Mouse (Mus musculus) CH12.LX (cell line): ENCODE measurements around the gene Mmgt2. TPM values are rescaled to one million over a fixed set of nuclear protein-coding genes. Genes with fewer than 3 reads are reported as not detected.
A peak's percentile ranks its signal among the peaks of the same experiment; 100 is the strongest.

Experiments used
- DNase-seq: peaks from one replicate; pipeline ENCODE4 v3.0.0-alpha.2; 2013; ENCODE audit errors: extremely low read depth
- H3K27ac ChIP-seq: 2 replicates; pipeline ENCODE4 v1.5.1; 2012; ENCODE audit warnings: low read depth, mild to moderate bottlenecking, control low read depth, moderate library complexity; ENCODE audit not compliant: insufficient read depth
- H3K27me3 ChIP-seq: replicated peaks from 2 replicates; pipeline ENCODE3; 2012; ENCODE audit warnings: inconsistent platforms
- H3K36me3 ChIP-seq, 2 experiments: replicated peaks in 1 of 2; 2 replicates each; pipeline versions ENCODE3 to v1.6.1; 2012; ENCODE audit warnings: inconsistent platforms in 1 of 2, low read length in 1 of 2, mild to moderate bottlenecking in 1 of 2, mixed read lengths in 1 of 2, moderate library complexity in 1 of 2; ENCODE audit not compliant: control insufficient read depth in 1 of 2, insufficient read depth in 1 of 2
- H3K4me1 ChIP-seq, 2 experiments: 2 replicates each; pipeline ENCODE4 v1.6.1; 2012; ENCODE audit warnings: inconsistent platforms in 1 of 2, moderate library complexity in 1 of 2; ENCODE audit not compliant: insufficient read depth in 2 of 2, control insufficient read depth in 1 of 2
- H3K4me2 ChIP-seq: 2 replicates; pipeline ENCODE4 v1.6.1; 2012; ENCODE audit warnings: low read depth, mild to moderate bottlenecking, control low read depth; ENCODE audit not compliant: poor library complexity, insufficient read depth, severe bottlenecking
- H3K4me3 ChIP-seq, 3 experiments: fragments of 150-350 bp in 1 of 3; sonication (generic) in 1 of 3; replicated peaks in 1 of 3; 2 replicates each; pipeline versions ENCODE3 to v1.5.1; 2011 to 2012; ENCODE audit warnings: low read depth in 2 of 3, low read length in 2 of 3, mild to moderate bottlenecking in 2 of 3, moderate library complexity in 2 of 3, control low read depth in 1 of 3, improper control_type of control experiment in 1 of 3, inconsistent platforms in 1 of 3, mixed read lengths in 1 of 3; ENCODE audit not compliant: poor library complexity in 1 of 3
- H3K79me2 ChIP-seq: replicated peaks from 2 replicates; pipeline ENCODE4 v1.6.1; 2012; ENCODE audit warnings: mild to moderate bottlenecking, moderate library complexity; ENCODE audit not compliant: control insufficient read depth, poor library complexity, insufficient read depth, severe bottlenecking; ENCODE audit errors: extremely low read depth
- H3K9ac ChIP-seq: 2 replicates; pipeline ENCODE4 v1.6.1; 2012; ENCODE audit warnings: low read depth, mild to moderate bottlenecking, control low read depth, moderate library complexity; ENCODE audit not compliant: insufficient read depth
- H3K9me3 ChIP-seq: replicated peaks from 2 replicates; pipeline ENCODE3; 2012; ENCODE audit warnings: low read length, inconsistent platforms, mixed read lengths
- BHLHE40 ChIP-seq: IDR thresholded peaks from 2 replicates; pipeline ENCODE4 v1.6.1; 2011; ENCODE audit warnings: mild to moderate bottlenecking, low read depth, low read length, improper control_type of control experiment
- CTCF ChIP-seq, 2 experiments: IDR thresholded peaks in 1 of 2; conservative IDR thresholded peaks in 1 of 2; 2 replicates each; pipeline ENCODE4 v1.5.1; 2011 to 2012; ENCODE audit warnings: low read depth in 2 of 2, low read length in 2 of 2, improper control_type of control experiment in 1 of 2, inconsistent platforms in 1 of 2, mild to moderate bottlenecking in 1 of 2, moderate library complexity in 1 of 2
- E2F4 ChIP-seq: IDR thresholded peaks from 2 replicates; pipeline ENCODE4 v1.6.1; 2011; ENCODE audit warnings: low read depth, low read length, improper control_type of control experiment; ENCODE audit not compliant: insufficient replicate concordance
- ELF1 ChIP-seq: IDR thresholded peaks from 2 replicates; pipeline ENCODE4 v1.6.1; 2014; ENCODE audit warnings: low read depth, mild to moderate bottlenecking, inconsistent platforms, low read length, improper control_type of control experiment
- EP300 ChIP-seq: IDR thresholded peaks from 2 replicates; pipeline ENCODE4 v1.6.1; 2011; ENCODE audit warnings: low read length, improper control_type of control experiment
- IRF4 ChIP-seq: IDR thresholded peaks from 2 replicates; pipeline ENCODE4 v1.6.1; 2014; ENCODE audit warnings: low read depth, mild to moderate bottlenecking, inconsistent platforms, low read length, improper control_type of control experiment
- JUN ChIP-seq: IDR thresholded peaks from 2 replicates; pipeline ENCODE4 v1.6.1; 2011; ENCODE audit warnings: low read depth, mild to moderate bottlenecking, low read length, improper control_type of control experiment, moderate library complexity; ENCODE audit not compliant: insufficient read depth
- JUND ChIP-seq: conservative IDR thresholded peaks from 2 replicates; pipeline ENCODE4 v1.6.1; 2011; ENCODE audit warnings: low read depth, low read length, improper control_type of control experiment
- KAT2A ChIP-seq: IDR thresholded peaks from 2 replicates; pipeline ENCODE4 v1.6.1; 2012; ENCODE audit warnings: low read length, improper control_type of control experiment, inconsistent platforms; ENCODE audit not compliant: insufficient replicate concordance
- MAZ ChIP-seq: IDR thresholded peaks from 2 replicates; pipeline ENCODE4 v1.6.1; 2012; ENCODE audit warnings: low read depth, mild to moderate bottlenecking, inconsistent platforms, low read length, improper control_type of control experiment, moderate library complexity
- MXI1 ChIP-seq: IDR thresholded peaks from 2 replicates; pipeline ENCODE4 v1.6.1; 2011; ENCODE audit warnings: mild to moderate bottlenecking, low read depth, low read length, improper control_type of control experiment
- MYC ChIP-seq: IDR thresholded peaks from 2 replicates; pipeline ENCODE4 v1.6.1; 2011; ENCODE audit warnings: low read depth, mild to moderate bottlenecking, improper control_type of control experiment, low read length
- NELFE ChIP-seq: IDR thresholded peaks from 2 replicates; pipeline ENCODE4 v1.6.1; 2011; ENCODE audit warnings: low read depth, low read length, improper control_type of control experiment
- PAX5 ChIP-seq: IDR thresholded peaks from 2 replicates; pipeline ENCODE4 v1.6.1; 2012; ENCODE audit warnings: low read length, inconsistent platforms, mixed read lengths
- POLR2A ChIP-seq: IDR thresholded peaks from 2 replicates; pipeline ENCODE4 v1.6.1; 2011; ENCODE audit warnings: low read depth, mild to moderate bottlenecking, improper control_type of control experiment, low read length
- POLR2AphosphoS2 ChIP-seq: IDR thresholded peaks from 2 replicates; pipeline ENCODE4 v1.6.1; 2011; ENCODE audit warnings: low read depth, low read length, improper control_type of control experiment
- RAD21 ChIP-seq: IDR thresholded peaks from 2 replicates; pipeline ENCODE4 v1.6.1; 2011; ENCODE audit warnings: low read depth, mild to moderate bottlenecking, low read length, improper control_type of control experiment, moderate library complexity
- SIN3A ChIP-seq: IDR thresholded peaks from 2 replicates; pipeline ENCODE4 v1.6.1; 2012; ENCODE audit warnings: low read length, improper control_type of control experiment, inconsistent platforms
- SMC3 ChIP-seq: IDR thresholded peaks from 2 replicates; pipeline ENCODE4 v1.6.1; 2011; ENCODE audit warnings: low read depth, low read length, improper control_type of control experiment
- TBP ChIP-seq: conservative IDR thresholded peaks from 2 replicates; pipeline ENCODE4 v1.6.1; 2011; ENCODE audit warnings: low read depth, low read length, improper control_type of control experiment
- TCF12 ChIP-seq: IDR thresholded peaks from 2 replicates; pipeline ENCODE4 v1.6.1; 2014; ENCODE audit warnings: low read depth, mild to moderate bottlenecking, inconsistent platforms, low read length, improper control_type of control experiment
- UBTF ChIP-seq: IDR thresholded peaks from 2 replicates; pipeline ENCODE4 v1.6.1; 2012; ENCODE audit warnings: low read depth, mild to moderate bottlenecking, inconsistent platforms, low read length, improper control_type of control experiment, moderate library complexity
- USF1 ChIP-seq: IDR thresholded peaks from 2 replicates; pipeline ENCODE4 v1.6.1; 2014; ENCODE audit warnings: low read depth, mild to moderate bottlenecking, inconsistent platforms, low read length, improper control_type of control experiment
- USF2 ChIP-seq: conservative IDR thresholded peaks from 2 replicates; pipeline ENCODE4 v1.6.1; 2011; ENCODE audit warnings: low read depth, low read length, improper control_type of control experiment
- ZC3H11A ChIP-seq: IDR thresholded peaks from 2 replicates; pipeline ENCODE4 v1.6.1; 2012; ENCODE audit warnings: low read depth, mild to moderate bottlenecking, inconsistent platforms, low read length, improper control_type of control experiment
- ZNF384 ChIP-seq: IDR thresholded peaks from 2 replicates; pipeline ENCODE4 v1.6.1; 2012; ENCODE audit warnings: low read depth, low read length, improper control_type of control experiment, inconsistent platforms
- dilution Hi-C: fragments of 300-500 bp; cut with MboI; formaldehyde crosslinking; loops from 2 replicates; pipeline ENCODE4 v1.14.3; 2020; ENCODE audit warnings: low sequenced_read_pairs; ENCODE audit not compliant: extremely low pct_unique_long_range_greater_than_20kb, extremely low pct_ligation_motif_present
- in situ Hi-C: fragments of 300-500 bp; cut with MboI; formaldehyde crosslinking; loops from 3 replicates; pipeline ENCODE4 v1.14.3; 2019; ENCODE audit warnings: low sequenced_read_pairs, low pct_ligation_motif_present, low pct_unique_long_range_greater_than_20kb, mixed read lengths
- polyA plus RNA-seq: library from polyadenylated mRNA; unstranded; fragments of >175 nt; gene quantifications from 2 replicates; pipeline ENCODE4 v1.2.1, GENCODE M21; 2012; ENCODE audit warnings: low read depth; ENCODE audit not compliant: insufficient read length
- total RNA-seq, 2 experiments: library from RNA; depleted of rRNA; stranded (reverse); fragments of 300-350 nt in 1 of 2; fragments of >200 nt in 1 of 2; gene quantifications; 2 replicates each; pipeline ENCODE4 v1.2.3; 2012 to 2014

Mmgt2 gene
- total and polyA plus RNA-seq, 3 experiments: 49.2 to 65.9 (median 60.7) TPM

GRCm38 (mm10) chr11:62670006-62670405, 21.5 kb downstream of the Mmgt2 start:
- Histone ChIP-seq H3K9ac (no peak overlapping the region), H3K27ac (no peak overlapping the region), H3K4me2 (no peak overlapping the region), H3K9me3 (no peaks in the 10 kb centered on the region), H3K79me2 (no peaks in the 10 kb centered on the region), H3K4me1 (peaks cover 4 to 7% of the 10 kb centered on the region in 2 experiments; a peak in 3 of 4 replicates), H3K27me3 (no peaks in the 10 kb centered on the region), H3K36me3 (peaks cover 16 to 24% of the 10 kb centered on the region in 2 experiments), H3K4me3 (no peak overlapping the region)
- TF ChIP-seq E2F4 (no peak), UBTF (no peak), MAZ (no peak), TBP (no peak), POLR2AphosphoS2 (no peak), MXI1 (no peak), PAX5 (no peak), USF2 (no peak), SIN3A (no peak), ZNF384 (no peak), ZC3H11A (no peak), USF1 (no peak), BHLHE40 (no peak), CTCF (conservative IDR thresholded peaks at IDR 0.05 in 1 of 2, IDR thresholded peaks at IDR 0.05 in 1 of 2; ENCODE audit: low read depth in 2 of 2, low read length in 2 of 2) (no peak), JUND (no peak), POLR2A (no peak)
- dilution Hi-C loops (no loop called here), in situ Hi-C loops (no loop called here)
- no peak for DNase-seq

DNA sequence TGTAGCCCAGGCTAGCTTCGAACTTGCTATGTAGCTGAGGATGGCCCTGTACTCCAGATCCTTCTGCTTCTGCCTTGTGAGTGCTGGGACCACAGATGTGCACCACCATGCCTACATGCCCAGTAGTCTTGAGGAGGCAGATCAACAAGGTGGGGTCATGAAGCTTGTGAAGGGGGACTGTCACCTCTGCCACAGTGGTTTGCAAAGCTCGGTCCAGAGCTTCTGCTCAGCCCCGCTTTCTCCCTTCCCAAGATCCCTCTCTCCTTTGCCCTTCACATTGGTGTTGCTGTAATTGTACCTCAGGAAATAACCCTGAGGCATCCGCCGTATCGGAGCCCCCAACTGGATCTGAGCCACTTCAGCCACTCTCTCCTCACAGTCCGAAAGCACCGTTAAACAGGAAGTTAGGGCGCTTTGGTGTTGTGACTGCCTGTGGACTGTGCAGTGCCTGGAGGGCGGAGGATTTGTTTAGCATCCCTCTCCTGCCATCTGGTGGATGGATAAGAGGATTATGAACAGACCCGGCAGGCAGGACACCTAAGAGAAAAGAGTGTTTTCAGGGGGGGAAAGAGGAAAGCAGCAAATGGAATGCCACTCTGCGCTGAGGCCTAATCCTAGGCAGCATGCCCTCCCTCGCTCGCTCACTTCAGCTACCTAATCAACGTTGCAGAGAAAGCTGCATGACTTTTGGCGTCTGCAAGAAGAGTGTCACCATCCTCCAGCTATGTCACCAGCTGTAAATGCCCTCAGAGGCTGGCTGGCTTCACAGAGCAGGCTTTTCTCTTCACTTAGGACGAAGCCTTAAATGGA, 27.2 kb downstream of the Mmgt2 start:
- Histone ChIP-seq H3K9me3 (no peaks in the 10 kb centered on the region), H3K9ac (peak overlapping the region; percentile 23; the same call in 1 of the 2 replicates), H3K4me2 (peak overlapping the region; percentile 68; the same call in 1 of the 2 replicates), H3K27me3 (no peaks in the 10 kb centered on the region), H3K27ac (no peak overlapping the region), H3K4me1 (peaks cover 4 to 19% of the 10 kb centered on the region in 2 experiments; a peak in 3 of 4 replicates), H3K4me3 (peak overlapping the region in 1 of 3 experiments; percentile 2), H3K36me3 (no peaks in the 10 kb centered on the region), H3K79me2 (no peaks in the 10 kb centered on the region)
- in situ Hi-C loops (loop anchor here (5.0 kb wide), 1 partner anchor 63 kb away; no protein-coding TSS in a partner anchor), dilution Hi-C loops (no loop called here)
- 0 out of 2 replicates have a peak, but pooled peaks have one; percentile 33 for TF ChIP-seq MYC
- peak; percentile 74 for TF ChIP-seq ZC3H11A
- peak; percentile 72; the same call in 1 of the 2 replicates for TF ChIP-seq TBP
- peak; percentile 93 for TF ChIP-seq RAD21
- TF ChIP-seq BHLHE40: peak; percentile 46
- peak; percentile 39 for TF ChIP-seq POLR2A
- TF ChIP-seq TCF12: peak; percentile 32; the same call in 1 of the 2 replicates
- no peak for TF ChIP-seq JUN
- TF ChIP-seq IRF4: peak; percentile 22
- no peak for TF ChIP-seq ZNF384
- TF ChIP-seq MAZ: peak; percentile 62; the same call in 1 of the 2 replicates
- peak; percentile 69; the same call in 1 of the 2 replicates for TF ChIP-seq SIN3A
- no peak; the same call in 1 of the 2 replicates for TF ChIP-seq MXI1
- peak; percentile 59; the same call in 1 of the 2 replicates for TF ChIP-seq NELFE
- TF ChIP-seq E2F4: no peak
- TF ChIP-seq SMC3: peak; percentile 97
- TF ChIP-seq JUND: no peak
- peak; percentile 43 to 96 for TF ChIP-seq CTCF (conservative IDR thresholded peaks at IDR 0.05 in 1 of 2, IDR thresholded peaks at IDR 0.05 in 1 of 2; ENCODE audit: low read depth in 2 of 2, low read length in 2 of 2)
- peak; percentile 86 for TF ChIP-seq ELF1
- TF ChIP-seq KAT2A: 0 out of 2 replicates have a peak, but pooled peaks have one; percentile 14
- no peak for TF ChIP-seq EP300
- peak; percentile 92 for DNase-seq
